Mouse (Mus musculus): ENCODE measurements at regions not wholly inside any gene's neighbourhood (a gene's known extent, or its start where the extent isn't known, plus 50 kb on each side); places are given as distances from the start of the nearest gene placed in this dataset.

GRCm38 (mm10) chr16:75487915-75488314 is 97.9 kb downstream of the Lipi start:
- in situ Hi-C loops (cut with MboI, MseI) = no loop called here

DNA sequence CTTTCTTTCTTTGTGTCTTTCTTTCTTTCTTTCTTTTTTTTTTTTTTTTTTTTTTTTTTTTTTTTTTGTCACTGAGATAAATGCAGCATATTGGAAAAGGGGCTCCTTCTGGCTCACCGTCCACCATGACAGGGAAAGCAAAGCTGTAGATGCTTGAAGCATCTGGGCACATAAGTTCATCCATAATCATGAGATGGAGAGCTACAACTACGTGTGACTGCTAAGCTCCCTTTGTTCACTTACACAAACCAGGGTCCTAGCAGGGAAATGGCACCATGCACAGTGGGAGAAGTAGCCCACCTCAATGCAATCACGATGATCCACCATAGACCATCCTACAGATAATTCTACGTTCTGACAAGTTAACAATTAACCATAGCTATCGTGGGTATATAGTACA is 102.0 kb downstream of the Lipi start:
- in situ Hi-C loops (cut with MboI, MseI) = no loop called here

DNA sequence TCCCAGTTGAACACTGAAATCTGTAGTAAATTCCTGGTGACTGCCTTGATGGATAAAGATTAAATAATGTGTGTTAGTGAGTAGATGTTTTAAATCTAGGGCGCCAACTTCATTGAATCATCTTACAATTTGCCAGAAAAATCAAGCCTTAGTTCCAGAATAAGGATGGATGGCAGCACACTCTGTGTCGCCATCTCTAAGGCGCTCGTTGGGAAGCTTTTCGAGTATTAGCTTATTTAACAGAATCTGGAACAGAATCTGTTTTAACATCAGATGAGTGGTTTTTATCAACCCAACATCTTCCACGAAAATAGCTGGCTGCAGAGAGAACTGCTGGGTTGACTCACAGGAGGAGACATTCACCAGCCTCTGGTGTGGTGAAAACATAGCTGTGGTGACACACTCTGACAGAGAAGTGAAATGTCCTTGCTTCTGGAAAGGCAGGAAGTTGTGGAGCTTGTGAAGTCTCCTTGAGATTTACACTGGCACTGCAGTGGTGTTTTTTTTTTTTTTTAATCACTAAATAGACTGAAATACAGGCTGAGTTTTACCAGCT is 120.4 kb downstream of the Lipi start:
- in situ Hi-C loops (cut with MboI, MseI) = no loop called here

- in situ Hi-C loops (cut with MboI, MseI) = no loop called here
These were observed 123.7 kb downstream of the Lipi start for GRCm38 (mm10) chr16:75462136-75462535.

GRCm38 (mm10) chr16:75446901-75447514 is 138.9 kb downstream of the Lipi start:
- in situ Hi-C loops (cut with MboI, MseI) = no loop called here

DNA sequence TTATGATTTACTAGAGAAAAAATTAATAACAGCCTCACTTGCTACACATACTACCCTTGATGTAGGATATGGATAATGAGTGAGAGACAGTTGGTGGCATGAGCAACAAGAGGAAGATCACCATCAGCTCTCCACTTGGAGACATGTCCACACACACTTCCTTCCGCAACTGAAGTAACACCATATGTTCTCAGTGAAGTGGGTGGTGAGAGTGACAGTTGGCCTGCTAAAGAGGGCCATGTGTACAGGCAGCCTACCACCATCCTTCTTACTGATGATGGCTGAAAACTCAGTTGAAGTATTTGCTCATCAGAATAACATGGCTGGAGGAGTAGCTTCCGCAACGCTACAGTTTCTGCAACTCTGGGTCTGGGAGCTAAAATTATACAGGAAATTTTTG is 146.6 kb downstream of the Lipi start:
- in situ Hi-C loops (cut with MboI, MseI) = no loop called here

- in situ Hi-C loops (cut with MboI, MseI) = no loop called here
These were observed 152.6 kb downstream of the Lipi start for GRCm38 (mm10) chr16:75433227-75433626.

DNA sequence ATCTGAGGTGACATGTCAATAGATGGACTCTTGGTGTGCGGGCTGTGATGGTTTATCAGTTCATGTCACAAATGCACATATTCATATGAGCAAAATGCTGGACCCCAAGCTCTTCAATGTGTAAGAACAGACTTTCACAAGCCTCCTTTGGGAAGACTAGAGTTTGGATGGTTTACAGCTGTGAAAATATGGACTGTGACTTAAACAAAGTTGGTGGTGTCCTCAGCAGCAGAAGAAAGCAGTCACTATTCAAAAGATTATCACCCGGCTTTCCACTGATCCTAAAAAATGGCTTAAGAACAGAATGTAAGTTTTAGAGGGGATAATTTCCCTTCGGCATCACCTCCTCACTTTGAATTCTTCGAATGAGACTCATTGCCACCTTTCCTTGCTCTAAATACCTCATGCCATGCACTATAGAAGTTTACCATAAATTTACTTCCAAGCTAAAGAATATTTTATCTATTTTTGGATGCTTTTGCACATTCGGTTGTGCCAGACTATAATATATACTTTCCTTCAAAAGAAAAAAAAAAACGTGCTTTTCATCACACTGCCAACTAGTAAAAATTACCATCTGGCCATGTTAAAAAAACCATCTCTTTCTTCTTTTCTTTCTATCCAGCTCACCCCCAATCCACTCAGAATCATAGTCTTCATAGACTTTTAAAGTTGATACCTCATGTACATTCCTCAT is 201.2 kb downstream of the Lipi start:
- in situ Hi-C loops (cut with MboI, MseI) = no loop called here

DNA sequence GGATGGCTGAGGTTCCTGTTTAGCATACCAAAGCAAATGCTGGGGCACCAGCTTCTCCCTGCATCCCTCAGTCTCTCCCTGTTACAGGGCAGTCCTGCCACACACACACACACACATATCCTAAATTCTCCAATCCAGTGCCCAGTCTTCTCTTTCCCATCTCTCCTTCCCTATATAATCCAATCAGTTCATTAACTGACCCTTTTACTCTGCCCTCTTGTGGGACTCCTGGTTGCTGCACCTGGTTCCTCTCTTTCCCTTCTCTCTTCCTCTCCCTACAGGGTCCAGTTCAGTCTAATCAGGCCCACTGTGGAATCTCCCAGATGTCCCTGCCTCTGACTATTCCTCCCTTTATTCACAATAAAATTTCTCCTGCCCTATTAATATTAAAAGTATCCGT is 204.7 kb downstream of the Lipi start:
- in situ Hi-C loops (cut with MboI, MseI) = no loop called here

DNA sequence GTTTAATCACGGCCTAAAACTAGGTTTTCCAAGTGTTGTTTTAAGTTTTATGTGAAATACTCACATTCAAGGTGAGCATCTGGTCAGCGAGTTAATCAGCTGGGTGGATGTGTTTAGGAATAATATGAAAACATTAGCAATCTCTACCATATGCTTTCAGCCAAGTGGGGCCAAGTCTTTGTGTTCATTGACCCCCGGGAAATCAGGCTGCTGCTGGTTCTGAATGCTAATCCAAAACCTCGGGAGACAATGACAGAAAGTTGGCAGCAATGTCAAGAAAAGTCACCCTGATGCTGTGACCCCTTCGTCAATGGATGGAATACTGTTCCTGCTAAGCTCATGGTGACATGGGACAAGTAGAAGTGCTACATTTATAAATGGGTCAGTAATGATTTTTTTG is 216.2 kb downstream of the Lipi start:
- in situ Hi-C loops (cut with MboI, MseI) = no loop called here

DNA sequence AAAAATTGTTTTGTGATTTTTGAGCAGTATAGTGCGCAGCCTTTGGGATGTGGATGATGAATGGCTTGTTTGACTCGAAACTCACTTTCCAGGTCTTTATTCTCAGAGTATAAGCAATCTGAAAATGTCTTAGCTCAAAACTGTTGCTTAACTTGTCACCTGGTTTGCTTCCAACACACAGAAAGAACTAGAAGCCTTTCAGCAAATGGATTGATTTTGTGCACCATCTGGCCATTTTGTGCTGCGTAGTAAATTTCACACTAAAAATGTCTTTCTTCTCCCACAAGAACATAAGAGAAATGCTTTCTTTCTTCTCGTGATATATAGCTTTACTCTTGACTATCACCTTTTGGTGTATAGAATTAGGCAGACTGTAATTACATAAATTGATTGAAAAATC is 219.1 kb downstream of the Lipi start:
- in situ Hi-C loops (cut with MboI, MseI) = no loop called here

GRCm38 (mm10) chr16:75365361-75365994 is 220.4 kb downstream of the Lipi start:
- in situ Hi-C loops (cut with MboI, MseI) = no loop called here

DNA sequence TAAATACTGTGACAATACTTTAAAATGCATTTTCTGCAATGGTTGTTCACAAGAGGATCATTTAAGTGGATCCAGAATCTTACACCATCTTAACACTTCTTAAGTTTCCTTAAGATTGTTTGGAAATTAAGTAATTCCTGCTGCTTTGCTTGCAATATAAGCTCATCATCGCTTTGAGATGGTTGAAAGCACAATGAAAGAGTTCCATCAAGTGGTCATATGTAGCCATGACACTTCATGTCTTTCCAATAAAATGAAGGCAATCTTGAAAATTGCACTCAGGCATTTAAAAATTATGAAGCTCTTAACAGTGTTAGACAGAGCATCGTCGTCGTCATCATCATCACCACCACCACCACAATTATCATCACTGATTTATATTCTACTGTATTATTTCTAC is 223.8 kb downstream of the Lipi start:
- in situ Hi-C loops (cut with MboI, MseI) = no loop called here

DNA sequence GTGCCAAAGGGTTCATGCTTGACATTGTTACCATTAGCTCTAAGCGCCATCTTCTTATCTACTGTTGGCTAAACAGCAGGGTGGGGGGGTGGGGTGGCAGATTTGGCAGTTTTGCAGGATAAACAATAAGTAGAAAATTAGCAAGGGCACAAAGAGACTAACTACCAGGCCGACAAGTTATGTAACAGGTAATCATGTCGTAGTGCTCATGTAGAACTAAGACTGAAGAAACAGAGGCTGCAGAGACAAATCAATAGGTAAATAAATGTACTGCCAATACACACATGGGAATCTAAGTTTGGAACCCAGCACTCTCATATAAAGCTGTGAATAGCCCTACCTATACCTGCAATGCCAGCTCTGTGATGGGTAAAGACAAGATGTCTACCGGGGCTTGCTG is 225.1 kb downstream of the Lipi start:
- in situ Hi-C loops (cut with MboI, MseI) = no loop called here

DNA sequence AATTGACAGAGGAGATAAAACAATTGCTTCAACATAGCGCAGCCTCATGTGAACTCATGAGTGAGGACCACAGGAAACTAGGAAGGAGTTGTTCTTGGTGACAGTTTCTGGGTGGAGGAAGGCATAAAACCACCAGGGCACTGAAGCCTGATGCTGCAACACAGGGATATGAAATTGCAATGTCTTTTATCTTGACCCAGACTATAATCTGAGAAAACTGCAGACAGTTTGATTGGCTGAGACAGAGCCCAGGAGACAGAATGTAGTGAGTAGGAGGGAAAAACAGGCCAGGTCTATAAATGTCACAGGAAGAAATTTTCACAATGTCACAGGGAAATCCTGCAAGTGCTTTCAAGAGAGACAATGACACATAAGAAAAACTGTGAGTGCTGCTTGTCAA is 232.5 kb downstream of the Lipi start:
- in situ Hi-C loops (cut with MboI, MseI) = no loop called here

DNA sequence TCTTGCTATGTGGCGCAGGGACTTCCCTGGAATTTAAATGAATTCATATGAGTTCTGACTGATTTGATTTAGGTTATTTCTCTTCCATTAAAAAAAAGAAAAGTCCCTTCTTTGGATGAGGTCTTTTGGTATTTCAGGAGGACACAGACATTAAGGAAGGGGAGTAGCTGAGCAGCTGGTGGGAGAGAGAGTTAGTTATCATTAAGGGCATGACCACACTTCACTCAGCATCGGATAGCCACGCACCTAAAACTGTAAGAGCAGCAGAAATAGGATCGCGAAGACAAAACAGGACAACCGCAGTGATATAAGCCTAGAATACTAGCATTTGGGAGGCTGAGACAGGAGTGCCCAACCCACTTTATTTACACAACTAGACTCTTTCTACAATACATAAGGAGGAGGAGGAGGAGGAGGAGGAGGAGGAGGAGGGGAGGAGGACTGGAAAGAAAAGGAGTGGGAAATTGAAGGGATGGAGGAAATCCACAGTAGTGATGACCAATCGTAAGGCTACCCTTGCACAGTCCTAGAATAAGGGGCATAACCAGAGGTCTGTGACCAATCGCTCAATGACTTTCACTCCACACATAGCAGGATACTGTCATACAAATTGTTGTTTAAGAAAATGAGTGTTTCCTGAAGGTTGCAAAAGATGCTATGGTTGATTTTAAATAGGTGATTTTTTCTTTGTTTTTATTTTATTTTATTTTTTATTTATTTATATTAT is 241.5 kb downstream of the Lipi start:
- in situ Hi-C loops (cut with MboI, MseI) = loop anchor here (5.0 kb wide), 1 partner anchor 288 kb away; no protein-coding TSS in a partner anchor

DNA sequence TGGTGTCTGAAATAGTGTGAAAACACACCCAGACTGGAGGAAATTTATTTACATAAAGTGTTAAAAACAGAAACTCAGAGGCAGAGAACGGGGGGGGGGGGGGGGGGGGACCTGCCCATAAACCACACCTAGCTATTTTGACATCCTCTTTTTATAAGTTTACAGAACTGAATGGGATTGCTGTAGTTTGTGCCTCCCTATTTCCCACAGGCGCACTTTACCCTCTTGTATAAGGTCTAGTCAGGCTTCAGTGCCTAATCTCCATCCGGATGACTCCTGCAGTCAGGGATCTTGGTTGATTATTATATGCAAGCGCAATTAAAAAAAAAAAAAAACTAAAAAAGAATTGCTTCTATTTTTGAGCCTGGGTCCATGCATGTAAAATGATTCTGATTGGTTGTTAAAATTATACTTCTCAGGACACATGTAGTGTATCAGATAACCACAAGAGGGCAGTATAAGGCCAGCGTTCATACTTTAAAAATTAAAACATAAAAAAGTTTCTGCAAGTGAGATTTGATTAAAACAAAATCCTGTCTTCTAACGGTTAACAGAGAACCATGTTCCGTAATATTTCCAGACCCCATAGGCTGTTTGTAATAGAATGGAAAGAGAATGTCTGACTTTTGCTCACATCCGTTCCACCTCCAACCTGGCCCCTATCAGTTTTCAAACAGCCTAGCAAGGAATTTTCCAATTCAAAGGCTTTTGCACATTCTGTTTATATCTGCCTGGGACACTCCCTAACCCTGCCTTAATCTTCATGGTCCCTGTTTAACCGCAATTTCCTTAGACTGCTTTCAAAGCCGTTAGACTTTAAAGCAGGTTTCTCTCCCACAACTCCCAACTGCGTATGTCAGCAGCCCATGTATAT is 242.6 kb downstream of the Lipi start:
- in situ Hi-C loops (cut with MboI, MseI) = loop anchor here (5.0 kb wide), 1 partner anchor 289 kb away; no protein-coding TSS in a partner anchor

DNA sequence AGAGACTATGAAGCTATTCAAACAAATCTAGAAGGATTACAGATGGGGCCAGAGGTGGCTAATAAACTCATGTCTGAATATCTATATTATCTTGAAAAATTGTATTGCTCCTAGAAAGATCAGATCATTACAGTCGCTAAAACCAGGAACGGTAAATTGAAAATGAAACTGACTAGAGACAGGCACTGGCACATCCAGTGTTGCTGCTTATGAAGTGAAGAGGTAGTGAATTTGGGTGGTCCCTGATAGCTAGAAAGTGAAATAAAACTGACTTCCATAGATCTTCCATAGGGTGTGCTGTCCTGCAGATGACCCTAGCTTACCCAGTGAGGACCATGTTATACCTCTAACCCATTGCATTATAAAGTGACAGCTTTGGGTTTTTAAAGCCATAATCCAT is 251.6 kb downstream of the Lipi start:
- in situ Hi-C loops (cut with MboI, MseI) = no loop called here

DNA sequence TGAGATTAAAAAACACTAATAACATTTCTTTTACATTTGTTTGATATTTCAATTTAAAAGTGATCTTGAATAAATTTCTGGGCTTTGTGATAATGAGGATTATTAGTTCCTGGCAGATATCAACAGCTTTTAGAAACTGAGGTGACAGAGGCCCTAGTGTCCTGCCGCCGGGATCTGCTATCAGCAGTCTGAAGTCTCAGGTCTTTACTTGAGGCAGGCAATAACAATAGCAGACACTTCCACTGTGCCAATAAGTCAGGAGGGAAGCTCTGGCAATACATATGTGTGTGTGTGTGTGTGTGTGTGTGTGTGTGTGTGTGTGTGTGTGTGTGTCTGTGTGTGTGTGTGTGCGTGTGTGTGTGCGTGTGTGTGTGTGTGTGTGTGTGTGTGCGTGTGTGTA is 252.1 kb downstream of the Lipi start:
- in situ Hi-C loops (cut with MboI, MseI) = no loop called here

DNA sequence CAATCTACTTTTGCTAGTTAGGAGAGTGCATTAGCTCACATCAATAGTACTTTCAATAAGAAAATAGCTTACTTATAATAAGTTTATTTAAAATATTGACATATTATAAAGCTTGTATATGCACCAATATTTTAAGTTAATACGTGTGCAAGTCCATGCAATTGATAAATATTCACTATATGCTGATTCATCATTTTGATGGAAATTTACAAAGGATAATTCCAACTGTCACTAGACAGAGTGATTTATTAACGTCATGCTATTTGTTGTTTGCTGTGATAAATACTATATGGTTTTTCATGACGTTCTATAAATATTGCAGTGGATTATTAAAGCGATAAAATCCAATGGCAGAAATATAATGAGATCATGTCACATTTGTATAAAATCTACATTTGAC is 253.0 kb downstream of the Lipi start:
- in situ Hi-C loops (cut with MboI, MseI) = no loop called here

DNA sequence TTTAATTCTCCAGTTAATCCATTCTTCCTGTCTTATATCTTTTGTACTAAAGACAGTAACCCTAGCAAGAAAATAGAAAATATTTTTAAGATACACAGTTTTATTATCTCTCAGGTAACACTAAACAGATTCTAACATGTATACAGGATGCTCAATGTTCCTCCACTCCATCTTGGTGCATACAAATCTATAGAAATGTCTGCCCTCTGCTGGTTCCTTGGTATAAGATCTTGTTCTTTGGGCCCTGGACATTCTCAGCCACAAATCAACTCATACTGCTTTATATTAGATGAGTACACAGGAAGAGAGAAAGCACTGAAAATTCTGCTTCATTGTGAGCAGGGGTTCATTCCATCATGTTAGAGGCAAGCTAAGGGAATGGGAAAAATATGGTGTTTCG is 260.6 kb downstream of the Lipi start:
- in situ Hi-C loops (cut with MboI, MseI) = no loop called here

Measured in regulatory T cell (primary cell).